Mouse (Mus musculus): ENCODE results near the gene Igf1r. TPM values are rescaled to one million over a fixed set of nuclear protein-coding genes. Genes with fewer than 3 reads are reported as not detected.

The Igf1r gene
- polyA plus RNA-seq, 1 experiment = 16.9 TPM

- TF ChIP-seq POLR2A (IDR thresholded peaks at IDR 0.05; ENCODE audit: borderline replicate concordance, extremely low read depth, low read depth, low read length) = no peak
- no peak overlapping the region for H3K4me3 ChIP-seq (replicated peaks; ENCODE audit: extremely low read depth, low read depth, low read length)
- WGBS = 9% methylated on average over 15 of the region's 15 CpGs
- H3K4me1 ChIP-seq (ENCODE audit: control insufficient read depth, insufficient read depth, low read length) = peaks cover 9% of the 10 kb centered on the region
- DNase-seq = no peak
Measured at GRCm38 (mm10) chr7:67973180-67974014, 20.8 kb downstream of the Igf1r start.

GRCm38 (mm10) chr7:67981956-67982355, 29.3 kb downstream of the Igf1r start:
- Histone ChIP-seq H3K4me1 (ENCODE audit: control insufficient read depth, insufficient read depth, low read length) (peaks cover 6% of the 10 kb centered on the region), H3K4me3 (replicated peaks; ENCODE audit: extremely low read depth, low read depth, low read length) (no peak overlapping the region)
- no peak for DNase-seq
- TF ChIP-seq POLR2A (IDR thresholded peaks at IDR 0.05; ENCODE audit: borderline replicate concordance, extremely low read depth, low read depth, low read length) = no peak
- TF ChIP-seq CTCF (IDR thresholded peaks at IDR 0.05; ENCODE audit: insufficient read depth, low read length) = no peak
- WGBS = 45% methylated on average over 3 of the region's 3 CpGs

GRCm38 (mm10) chr7:67982809-67983208, 30.2 kb downstream of the Igf1r start:
- H3K4me1 ChIP-seq (ENCODE audit: control insufficient read depth, insufficient read depth, low read length) = peaks cover 6% of the 10 kb centered on the region
- TF ChIP-seq POLR2A (IDR thresholded peaks at IDR 0.05; ENCODE audit: borderline replicate concordance, extremely low read depth, low read depth, low read length) = no peak
- TF ChIP-seq CTCF (IDR thresholded peaks at IDR 0.05; ENCODE audit: insufficient read depth, low read length) = no peak
- no peak for DNase-seq
- no peak overlapping the region for H3K4me3 ChIP-seq (replicated peaks; ENCODE audit: extremely low read depth, low read depth, low read length)
- 70% methylated on average over 8 of the region's 8 CpGs for WGBS

GRCm38 (mm10) chr7:67983451-67983850, 30.8 kb downstream of the Igf1r start:
- no peak for DNase-seq
- Histone ChIP-seq H3K4me1 (ENCODE audit: control insufficient read depth, insufficient read depth, low read length) (peaks cover 6% of the 10 kb centered on the region), H3K4me3 (replicated peaks; ENCODE audit: extremely low read depth, low read depth, low read length) (no peak overlapping the region)
- no peak for TF ChIP-seq POLR2A (IDR thresholded peaks at IDR 0.05; ENCODE audit: borderline replicate concordance, extremely low read depth, low read depth, low read length)
- no peak for TF ChIP-seq CTCF (IDR thresholded peaks at IDR 0.05; ENCODE audit: insufficient read depth, low read length)
- WGBS = 82% methylated on average over 7 of the region's 7 CpGs

- no peak for DNase-seq
- WGBS = 65% methylated on average over 5 of the region's 5 CpGs
- no peak overlapping the region for H3K4me3 ChIP-seq (replicated peaks; ENCODE audit: extremely low read depth, low read depth, low read length)
- peaks cover 6% of the 10 kb centered on the region for H3K4me1 ChIP-seq (ENCODE audit: control insufficient read depth, insufficient read depth, low read length)
- TF ChIP-seq POLR2A (IDR thresholded peaks at IDR 0.05; ENCODE audit: borderline replicate concordance, extremely low read depth, low read depth, low read length) = no peak
- TF ChIP-seq CTCF (IDR thresholded peaks at IDR 0.05; ENCODE audit: insufficient read depth, low read length) = no peak
Measured at GRCm38 (mm10) chr7:67985003-67985416, 32.4 kb downstream of the Igf1r start.

GRCm38 (mm10) chr7:67985511-67985910, 32.9 kb downstream of the Igf1r start:
- Histone ChIP-seq H3K4me1 (ENCODE audit: control insufficient read depth, insufficient read depth, low read length) (peaks cover 6% of the 10 kb centered on the region), H3K4me3 (replicated peaks; ENCODE audit: extremely low read depth, low read depth, low read length) (no peak overlapping the region)
- TF ChIP-seq CTCF (IDR thresholded peaks at IDR 0.05; ENCODE audit: insufficient read depth, low read length) = no peak
- TF ChIP-seq POLR2A (IDR thresholded peaks at IDR 0.05; ENCODE audit: borderline replicate concordance, extremely low read depth, low read depth, low read length) = no peak
- no peak for DNase-seq
- WGBS = 69% methylated on average over 5 of the region's 5 CpGs

- WGBS = 77% methylated on average over 10 of the region's 10 CpGs
- TF ChIP-seq POLR2A (IDR thresholded peaks at IDR 0.05; ENCODE audit: borderline replicate concordance, extremely low read depth, low read depth, low read length) (no peak), CTCF (IDR thresholded peaks at IDR 0.05; ENCODE audit: insufficient read depth, low read length) (no peak)
- H3K4me3 ChIP-seq (replicated peaks; ENCODE audit: extremely low read depth, low read depth, low read length) = no peak overlapping the region
- peaks cover 6% of the 10 kb centered on the region for H3K4me1 ChIP-seq (ENCODE audit: control insufficient read depth, insufficient read depth, low read length)
- DNase-seq = no peak
Measured at GRCm38 (mm10) chr7:67986277-67986676, 33.6 kb downstream of the Igf1r start.

GRCm38 (mm10) chr7:67986816-67987215, 34.2 kb downstream of the Igf1r start:
- H3K4me3 ChIP-seq (replicated peaks; ENCODE audit: extremely low read depth, low read depth, low read length) = no peak overlapping the region
- DNase-seq = no peak
- H3K4me1 ChIP-seq (ENCODE audit: control insufficient read depth, insufficient read depth, low read length) = peaks cover 3% of the 10 kb centered on the region; the same call in 1 of the 2 replicates
- no peak for TF ChIP-seq POLR2A (IDR thresholded peaks at IDR 0.05; ENCODE audit: borderline replicate concordance, extremely low read depth, low read depth, low read length)
- no peak for TF ChIP-seq CTCF (IDR thresholded peaks at IDR 0.05; ENCODE audit: insufficient read depth, low read length)
- 72% methylated on average over 11 of the region's 11 CpGs for WGBS

GRCm38 (mm10) chr7:67989376-67989775, 36.7 kb downstream of the Igf1r start:
- no peak for DNase-seq
- peaks cover 3% of the 10 kb centered on the region; the same call in 1 of the 2 replicates for H3K4me1 ChIP-seq (ENCODE audit: control insufficient read depth, insufficient read depth, low read length)
- TF ChIP-seq CTCF (IDR thresholded peaks at IDR 0.05; ENCODE audit: insufficient read depth, low read length) (no peak), POLR2A (IDR thresholded peaks at IDR 0.05; ENCODE audit: borderline replicate concordance, extremely low read depth, low read depth, low read length) (no peak)
- WGBS = 30% methylated on average over 2 of the region's 2 CpGs
- H3K4me3 ChIP-seq (replicated peaks; ENCODE audit: extremely low read depth, low read depth, low read length) = no peak overlapping the region

GRCm38 (mm10) chr7:67993614-67994013, 41.0 kb downstream of the Igf1r start:
- no peak for TF ChIP-seq POLR2A (IDR thresholded peaks at IDR 0.05; ENCODE audit: borderline replicate concordance, extremely low read depth, low read depth, low read length)
- no peak for TF ChIP-seq CTCF (IDR thresholded peaks at IDR 0.05; ENCODE audit: insufficient read depth, low read length)
- WGBS = 88% methylated on average over 4 of the region's 4 CpGs
- Histone ChIP-seq H3K4me1 (ENCODE audit: control insufficient read depth, insufficient read depth, low read length) (peaks cover 5% of the 10 kb centered on the region; the same call in 1 of the 2 replicates), H3K4me3 (replicated peaks; ENCODE audit: extremely low read depth, low read depth, low read length) (no peak overlapping the region)
- no peak for DNase-seq

Data from lung, adult 2 months (tissue).